Mouse (Mus musculus): Measurements from ENCODE around the gene Slc31a1.

GRCm38 (mm10) chr4:62362437-62362836 lies 1.9 kb downstream of the Slc31a1 start:
- no peak for TF ChIP-seq CTCF (IDR thresholded peaks at IDR 0.05; ENCODE audit: low read depth)
- TF ChIP-seq EP300 (IDR thresholded peaks at IDR 0.05; ENCODE audit: low read depth): no peak
